Mouse (Mus musculus) kidney, adult 9 months (tissue): ENCODE data around the gene Rpa2.
A peak's percentile ranks its signal among the peaks of the same experiment; 100 is the strongest.

Experiments
- DNase-seq: peaks from one replicate; pipeline ENCODE4 v3.0.0; 2022

Rpa2 gene

GRCm38 (mm10) chr4:132805146-132805545 is 37.0 kb downstream of the Rpa2 start:
- no peak for DNase-seq

DNA sequence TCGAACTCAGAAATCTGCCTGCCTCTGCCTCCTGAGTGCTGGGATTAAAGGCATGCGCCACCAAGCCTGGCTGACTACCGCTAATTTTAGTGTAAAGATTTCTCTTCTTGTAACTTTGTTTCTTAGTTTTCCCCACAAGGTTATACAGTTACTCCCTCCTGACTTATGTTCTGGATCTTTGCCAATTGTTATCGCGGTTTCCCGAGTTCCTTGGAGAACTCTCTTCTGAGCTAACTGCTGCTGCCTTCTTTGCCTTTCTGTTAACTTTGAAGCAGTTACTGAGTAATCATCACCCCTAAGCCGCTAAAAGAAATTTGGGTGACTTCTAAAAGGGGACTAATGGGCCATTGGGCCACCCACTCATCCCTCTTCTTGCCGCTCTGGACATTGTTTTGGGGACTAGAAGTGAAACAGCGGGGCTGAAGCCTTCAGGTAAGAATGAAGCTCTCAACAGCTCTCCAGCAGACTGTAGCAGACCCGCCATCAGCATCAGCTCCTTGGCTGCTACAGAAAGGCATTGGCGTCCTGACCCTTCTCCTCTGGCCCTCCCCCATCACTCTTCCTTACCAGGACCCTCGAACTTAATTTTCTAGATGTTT is 37.6 kb downstream of the Rpa2 start:
- no peak for DNase-seq

- no peak for DNase-seq
These were observed 38.6 kb downstream of the Rpa2 start for GRCm38 (mm10) chr4:132806620-132807191.

- DNase-seq, result no peak
These were observed 39.9 kb downstream of the Rpa2 start for GRCm38 (mm10) chr4:132807771-132808641.

GRCm38 (mm10) chr4:132809621-132810020 is 41.5 kb downstream of the Rpa2 start:
- no peak for DNase-seq

- DNase-seq, result peak; percentile 11
These were observed 48.3 kb downstream of the Rpa2 start for GRCm38 (mm10) chr4:132816404-132816803.

DNA sequence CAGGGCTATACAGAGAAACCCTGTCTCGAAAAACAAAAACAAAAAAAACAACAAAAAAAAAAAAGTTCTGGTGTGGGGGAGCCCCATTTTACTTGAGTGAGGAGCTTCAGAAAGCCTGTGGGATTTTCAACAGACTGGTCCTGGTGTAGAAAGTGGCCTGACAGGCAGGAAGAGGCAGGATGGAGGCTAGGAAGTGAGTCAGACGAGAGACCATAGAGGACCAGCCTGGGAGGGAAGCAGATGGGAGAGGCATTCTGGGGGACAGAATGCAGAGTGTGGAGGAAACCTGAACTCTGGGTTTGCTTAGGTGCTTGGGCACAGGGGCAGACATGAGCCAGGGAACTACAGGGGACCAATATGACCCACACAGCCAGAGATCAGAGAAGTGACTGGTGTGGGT is 48.7 kb downstream of the Rpa2 start:
- no peak for DNase-seq

DNA sequence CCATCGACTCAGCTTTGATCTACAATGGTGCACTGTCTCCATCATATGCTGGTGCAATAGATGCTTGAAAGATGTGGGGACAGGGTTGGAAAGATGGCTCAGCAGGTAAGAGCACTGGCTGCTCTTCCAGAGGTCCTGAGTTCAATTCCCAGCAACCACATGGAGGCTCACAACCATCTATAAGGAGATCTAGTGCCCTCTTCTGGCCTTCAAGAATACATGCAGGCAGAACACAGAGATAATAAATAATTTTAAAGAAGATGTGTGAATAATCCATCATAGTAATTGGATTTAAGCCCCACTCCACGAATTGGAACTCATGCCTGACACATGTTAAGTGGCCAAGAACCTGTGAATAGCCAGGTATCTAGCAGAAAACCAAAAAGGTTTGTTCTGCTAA is 50.3 kb downstream of the Rpa2 start:
- no peak for DNase-seq

- peak; percentile 78 for DNase-seq
These were observed 55.7 kb downstream of the Rpa2 start for GRCm38 (mm10) chr4:132823614-132824366.
